Mouse (Mus musculus) embryo, embryonic 10 days (tissue): ENCODE measurements at regions not wholly inside any gene's neighbourhood (a gene's known extent, or its start where the extent isn't known, plus 50 kb on each side); places are given as distances from the start of the nearest gene placed in this dataset.

Experiments used
- DNase-seq: peaks from one replicate; pipeline ENCODE4 v3.0.0-alpha.2; 2015; ENCODE audit warnings: low spot score

DNA sequence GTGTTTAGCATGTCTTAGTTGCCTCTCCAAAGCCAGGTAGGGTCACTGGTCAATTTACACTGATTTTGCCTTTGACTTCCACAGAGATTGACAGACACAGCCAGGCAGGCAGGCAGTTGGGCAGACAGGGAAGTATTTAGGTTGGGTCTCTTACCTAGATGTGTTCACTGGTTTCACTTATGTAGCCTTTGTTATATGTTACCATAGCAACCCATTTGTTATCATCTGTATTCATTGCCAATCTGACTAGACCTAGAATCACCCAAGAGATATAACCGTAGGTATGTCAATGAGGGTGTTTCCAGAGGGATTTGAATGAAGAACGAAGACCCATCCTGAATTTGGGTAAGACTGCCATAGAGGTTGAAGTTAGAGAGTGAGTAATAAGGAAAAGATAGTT is 123.8 kb upstream of the Tnfaip3 start:
- no peak for DNase-seq

DNA sequence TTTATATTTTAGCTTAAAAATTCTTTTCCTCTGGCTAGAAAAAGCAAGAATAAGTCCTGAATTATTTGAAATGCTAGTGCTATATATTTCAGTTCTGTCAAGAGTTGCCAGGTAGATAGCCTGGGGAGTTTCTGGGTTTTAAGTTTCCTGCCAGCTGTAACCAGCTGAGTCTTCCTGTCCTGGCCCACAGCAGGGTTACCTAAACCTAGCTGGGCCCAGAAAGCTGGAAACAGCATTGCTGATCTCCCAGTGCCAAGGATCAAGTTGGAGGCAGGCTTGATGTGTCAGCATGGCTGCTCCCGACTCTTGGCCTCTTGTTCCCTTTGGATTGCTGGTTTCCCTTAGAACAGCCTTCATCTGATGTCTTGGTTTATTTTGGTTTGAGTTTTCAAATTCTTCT is 122.8 kb upstream of the Tnfaip3 start:
- no peak for DNase-seq

DNA sequence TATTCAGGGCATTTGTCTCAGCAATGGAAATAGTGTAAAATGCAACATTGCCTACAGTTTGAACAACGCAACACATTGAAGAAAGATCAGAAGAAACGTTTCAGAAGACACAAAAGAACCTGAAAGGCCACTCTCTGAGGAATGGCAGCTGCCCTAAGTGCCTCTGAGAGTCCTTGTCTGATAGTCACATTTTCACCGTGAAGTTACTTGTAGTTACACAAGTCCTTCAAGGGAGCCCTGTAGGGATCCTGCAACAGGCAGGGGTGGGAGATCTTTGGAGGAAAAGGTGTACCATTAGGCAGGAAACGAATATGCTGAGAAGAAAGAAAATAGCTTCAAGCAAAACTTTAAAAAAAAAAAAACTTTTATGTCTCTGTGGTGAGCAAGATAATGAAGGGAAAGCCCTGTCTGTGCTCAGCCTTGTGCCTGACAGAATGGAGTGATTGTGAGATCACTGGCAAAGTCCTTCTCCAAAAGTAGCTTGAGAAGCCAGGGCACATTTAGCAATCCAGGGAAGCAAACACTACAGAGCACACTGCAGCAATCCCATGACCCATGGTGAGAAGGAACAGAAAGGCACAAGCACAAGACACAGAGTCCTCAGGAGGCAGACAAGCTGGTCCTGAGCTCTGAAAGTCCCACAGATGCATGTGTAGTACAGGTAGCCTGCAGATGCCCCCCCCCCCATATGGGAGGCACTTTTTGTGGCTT is 112.3 kb upstream of the Tnfaip3 start:
- DNase-seq = no peak

DNA sequence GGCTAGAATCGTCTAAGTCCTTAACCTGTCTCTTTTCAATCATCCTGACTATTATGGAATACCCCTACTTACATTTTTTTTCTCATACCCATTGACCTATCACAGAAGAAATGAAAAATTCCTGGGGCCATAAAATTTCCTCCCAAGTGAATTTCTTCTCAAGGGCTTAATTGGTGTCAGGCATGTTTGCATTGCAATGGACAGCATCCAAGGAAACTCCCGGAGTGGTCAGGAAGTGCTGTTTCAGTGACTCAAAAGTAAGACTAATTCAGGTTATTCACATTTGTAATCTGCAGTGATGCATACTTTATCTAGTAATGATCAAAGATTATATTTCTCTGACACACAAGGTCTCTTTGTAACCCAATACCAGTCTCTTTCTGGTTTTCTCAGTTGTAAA is 111.5 kb upstream of the Tnfaip3 start:
- no peak for DNase-seq

DNA sequence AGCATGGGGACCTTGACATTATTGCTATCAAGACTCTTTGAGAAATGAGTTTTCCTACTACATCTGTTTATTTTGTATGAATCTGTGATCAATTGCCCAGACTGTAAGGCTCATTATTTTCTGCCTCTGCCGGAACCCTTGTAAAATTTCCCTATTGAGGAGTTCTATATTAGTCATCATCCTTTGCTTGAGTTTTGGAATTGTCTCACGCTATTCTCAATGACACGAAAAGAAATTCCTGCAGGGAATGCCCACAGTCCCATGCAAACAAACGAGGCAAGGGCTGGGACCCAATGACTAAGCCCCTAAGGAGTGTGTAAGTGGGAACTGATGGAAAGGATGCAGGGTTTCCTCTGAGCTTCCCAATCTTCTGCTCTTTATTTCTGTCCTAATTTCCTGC is 111.0 kb upstream of the Tnfaip3 start:
- DNase-seq = no peak

DNA sequence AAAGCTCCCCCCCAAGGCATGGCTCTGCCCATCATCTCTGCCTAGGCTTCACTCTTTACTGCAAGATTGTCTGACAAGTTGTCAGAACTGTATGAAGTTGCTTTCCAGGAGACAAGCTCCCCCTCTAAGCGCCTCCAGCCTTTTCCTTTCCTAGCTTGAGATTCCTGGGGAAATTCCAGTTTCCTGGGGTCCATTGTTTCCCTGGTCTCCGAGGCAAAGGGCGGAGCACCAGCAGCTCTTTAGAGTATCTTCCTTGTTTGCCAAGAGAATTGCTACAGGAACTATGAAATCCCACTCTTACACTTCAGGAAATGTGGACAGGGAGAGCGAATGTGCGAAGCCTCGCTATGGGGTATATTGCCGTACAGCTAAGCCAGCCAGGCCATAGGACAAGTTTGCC is 108.2 kb upstream of the Tnfaip3 start:
- no peak for DNase-seq

DNA sequence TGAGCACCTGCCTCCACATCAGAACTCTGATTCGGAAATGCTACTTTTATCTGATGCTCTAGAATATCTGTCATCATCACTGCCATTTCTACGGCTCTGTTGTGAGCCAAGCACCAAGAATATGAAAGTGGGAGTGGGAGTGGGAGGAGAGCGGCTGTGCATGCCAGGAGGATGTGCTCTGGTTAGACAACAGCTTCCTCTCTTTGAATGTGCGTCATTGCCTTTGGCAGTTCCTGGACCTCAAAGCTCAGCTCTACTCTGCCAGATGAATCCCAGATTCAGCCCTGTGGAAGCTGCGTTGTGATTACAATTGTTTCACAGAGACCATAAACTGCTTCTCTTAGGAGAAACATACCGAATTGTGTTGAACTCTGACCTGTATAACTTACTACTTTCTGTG is 106.8 kb upstream of the Tnfaip3 start:
- no peak for DNase-seq

DNA sequence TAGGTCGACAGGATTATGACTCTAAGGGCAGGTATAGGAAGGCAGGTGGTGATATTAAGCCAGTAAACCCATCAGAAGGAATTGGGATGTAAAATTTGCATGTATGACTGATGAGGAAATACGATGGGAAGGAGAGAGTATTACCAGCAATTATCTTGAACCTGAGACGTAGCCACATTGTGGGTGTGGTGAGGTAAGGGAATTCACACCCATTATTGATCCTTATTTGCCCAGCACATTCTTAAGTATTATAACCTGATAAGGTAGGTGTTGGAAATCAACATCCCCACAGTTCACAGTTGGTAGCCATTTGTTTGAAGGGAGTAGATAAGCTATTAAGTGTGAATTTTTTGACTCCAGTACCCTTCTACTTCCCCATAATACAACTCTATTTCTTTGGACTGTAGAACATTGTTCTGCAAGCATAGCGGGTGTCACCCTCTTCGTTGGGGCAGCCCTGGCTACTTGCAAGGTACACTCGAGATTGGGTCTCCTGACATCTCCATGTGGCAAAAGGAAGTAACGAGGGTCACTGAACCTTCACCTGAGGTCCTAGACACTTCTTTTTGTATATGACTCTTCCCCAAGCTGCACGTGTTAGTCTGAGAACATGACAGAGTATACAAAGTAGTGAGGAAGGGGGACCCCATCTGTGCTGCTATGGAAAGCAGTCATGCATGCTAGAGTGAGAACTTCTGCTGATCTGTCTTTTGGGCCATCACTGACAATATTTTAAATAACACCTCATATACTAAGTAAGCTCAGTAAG is 104.0 kb upstream of the Tnfaip3 start:
- no peak for DNase-seq

DNA sequence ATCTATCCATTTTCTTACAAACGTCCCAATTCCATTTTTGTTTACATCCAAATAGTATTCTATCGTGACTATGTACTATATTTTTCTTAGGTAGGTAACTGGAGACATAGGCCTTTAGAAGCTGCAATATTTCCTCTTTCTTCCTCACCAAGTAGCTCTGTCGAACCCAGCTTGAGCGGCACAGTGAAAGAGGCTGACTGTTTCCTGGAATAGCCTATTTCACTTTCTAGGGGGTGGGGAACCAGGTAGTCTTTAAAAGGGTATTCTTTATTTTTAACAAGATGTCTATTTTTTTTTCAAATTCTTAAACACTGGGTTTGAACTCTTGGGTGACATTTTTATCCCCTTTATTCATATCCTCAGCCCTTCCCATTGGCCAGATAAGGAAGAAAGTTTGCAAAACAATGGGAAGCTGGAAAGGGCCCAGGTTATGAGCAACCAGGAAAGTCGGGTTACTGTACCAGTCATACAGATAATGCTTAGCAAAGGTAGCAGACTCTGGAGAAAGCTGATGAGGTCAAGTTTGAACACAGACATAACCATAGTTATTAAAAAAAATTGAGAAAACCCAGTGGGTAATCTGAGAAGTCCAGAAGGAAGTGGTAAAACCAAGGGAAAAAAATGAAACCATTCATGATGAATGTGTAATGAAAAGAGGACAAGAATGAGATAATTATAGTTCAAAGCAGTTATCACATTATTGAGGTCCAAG is 103.3 kb upstream of the Tnfaip3 start:
- DNase-seq = no peak

DNA sequence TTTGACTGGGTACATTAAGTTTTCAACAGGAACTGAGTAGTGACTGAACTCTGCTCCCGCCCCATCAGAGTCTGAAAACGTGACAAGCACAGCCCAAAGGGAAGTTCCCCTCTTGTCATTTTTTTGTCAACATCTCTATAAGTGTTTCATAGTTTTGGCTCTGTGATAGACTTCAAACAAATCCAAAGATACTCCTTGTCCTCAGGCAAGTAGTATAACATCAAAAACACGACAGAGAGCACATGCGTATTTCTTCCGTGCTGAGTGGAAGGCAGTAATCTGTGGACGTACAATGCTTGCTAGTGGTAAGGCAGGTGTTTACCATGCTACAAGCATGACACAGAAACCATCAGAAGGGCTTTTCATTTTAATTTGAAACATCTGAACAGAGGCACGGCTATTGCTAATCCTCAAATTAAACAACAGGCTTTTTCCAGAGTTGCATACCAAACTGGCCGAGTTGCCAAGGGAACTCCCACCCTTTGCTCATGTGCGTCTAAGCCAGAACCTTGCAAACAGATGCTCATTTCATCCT is 101.7 kb upstream of the Tnfaip3 start:
- DNase-seq = peak; percentile 14

DNA sequence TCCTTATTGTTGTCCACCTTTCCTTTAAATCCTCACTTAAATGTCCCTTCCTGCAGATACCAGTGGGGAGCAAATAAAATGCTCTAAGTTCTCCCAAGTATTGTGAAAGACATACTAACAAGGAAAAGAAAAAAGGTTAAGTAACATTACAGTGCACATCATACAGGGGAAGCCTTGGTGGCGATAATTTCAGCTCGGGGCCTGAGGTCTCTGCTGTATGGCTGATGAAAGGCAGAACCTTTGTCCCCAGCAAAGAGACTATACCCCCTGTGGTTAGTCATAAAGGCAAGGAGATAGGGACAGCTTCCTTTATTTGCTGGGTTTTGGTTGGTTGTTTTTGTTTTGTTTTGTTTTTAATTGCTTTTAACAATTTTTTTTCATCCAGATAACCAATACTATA is 97.0 kb upstream of the Tnfaip3 start:
- DNase-seq = no peak

DNA sequence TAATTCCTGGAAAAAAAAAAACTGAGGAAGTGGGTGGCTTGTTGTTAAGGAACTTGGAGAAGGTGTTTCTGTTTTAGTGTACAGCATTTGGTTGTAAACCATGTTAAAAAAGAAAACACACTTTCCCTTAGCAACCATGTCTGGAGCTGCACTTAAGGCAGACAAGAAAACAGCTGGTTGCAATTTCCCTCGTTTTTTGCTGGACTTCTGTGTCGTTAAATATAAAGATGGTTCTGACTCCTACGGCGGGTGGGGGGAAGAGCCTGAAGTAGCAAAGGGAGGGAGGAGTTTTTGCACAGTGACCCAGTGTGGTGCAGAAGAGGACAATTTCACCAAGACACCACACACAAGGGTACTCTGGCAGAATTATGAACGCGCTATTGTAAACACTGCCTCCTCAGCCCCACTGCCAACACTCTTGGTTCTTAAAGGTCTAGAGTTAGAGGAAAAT is 89.8 kb upstream of the Tnfaip3 start:
- DNase-seq = peak; percentile 23

DNA sequence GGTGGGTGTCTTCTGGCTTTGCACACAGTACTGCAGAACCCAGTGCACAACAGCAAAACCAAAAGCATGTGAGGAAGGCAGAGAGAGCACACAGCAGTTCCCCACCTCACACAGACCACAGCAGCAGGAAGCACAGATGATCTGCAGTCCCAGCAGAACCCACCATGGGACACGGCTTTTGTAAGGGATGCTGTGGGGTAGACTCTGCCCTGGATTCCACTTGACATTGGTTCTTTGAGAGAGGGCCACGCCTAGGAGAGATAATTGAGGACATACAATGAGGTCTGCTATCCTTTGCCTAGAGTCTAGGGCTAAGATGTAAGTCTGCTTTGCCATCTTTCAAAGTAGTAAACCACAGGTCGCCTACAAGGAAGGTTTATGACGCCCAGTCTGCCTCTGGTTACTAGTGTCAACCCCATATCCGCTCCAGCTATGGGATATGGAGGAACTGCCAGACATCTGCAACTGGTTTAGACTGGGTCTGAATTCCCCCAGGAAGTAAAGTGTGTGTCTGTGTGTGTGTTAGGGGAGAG is 89.3 kb upstream of the Tnfaip3 start:
- DNase-seq = no peak

DNA sequence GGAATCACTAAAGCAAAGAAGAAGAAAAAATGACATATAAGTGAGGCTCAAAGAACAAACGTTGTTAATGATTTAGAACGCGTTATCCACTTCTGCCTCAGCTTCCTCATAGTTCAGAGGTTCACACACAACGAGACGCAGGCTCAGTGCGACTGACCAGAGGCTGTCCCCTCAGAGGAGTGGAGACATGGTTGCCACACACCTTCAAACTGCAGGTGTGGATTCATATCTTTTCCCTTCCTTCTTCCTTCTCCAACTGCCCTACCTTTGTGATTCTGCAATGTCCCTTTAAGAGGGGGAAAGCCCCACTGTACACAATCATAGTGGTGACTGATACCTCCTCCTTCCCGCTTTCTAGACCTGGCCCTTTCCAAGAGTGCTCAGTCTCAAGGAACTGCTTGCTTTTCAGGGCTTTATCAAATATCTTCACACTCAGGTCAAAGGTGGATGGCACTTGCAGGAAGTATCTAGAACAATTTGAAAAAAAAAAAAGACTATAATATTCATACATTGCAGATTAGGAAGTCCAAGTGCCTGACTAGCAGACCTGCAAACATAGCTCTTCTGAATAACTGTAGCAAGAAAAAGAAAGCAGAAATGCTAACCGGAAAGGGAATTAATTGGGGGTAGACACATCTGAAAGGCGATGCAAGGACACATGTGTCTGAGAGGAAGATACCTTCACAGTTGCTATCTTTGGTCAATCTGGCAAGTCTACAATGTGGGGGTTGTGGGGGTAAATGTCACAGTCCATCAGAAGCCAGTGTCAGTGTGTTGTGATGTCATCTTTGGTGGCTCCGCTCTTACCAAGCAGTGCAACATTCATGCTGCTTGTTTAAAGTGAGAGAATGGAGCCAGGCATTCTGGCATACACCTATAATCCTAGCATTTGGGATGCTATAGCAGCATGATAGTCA is 84.2 kb upstream of the Tnfaip3 start:
- DNase-seq = no peak

DNA sequence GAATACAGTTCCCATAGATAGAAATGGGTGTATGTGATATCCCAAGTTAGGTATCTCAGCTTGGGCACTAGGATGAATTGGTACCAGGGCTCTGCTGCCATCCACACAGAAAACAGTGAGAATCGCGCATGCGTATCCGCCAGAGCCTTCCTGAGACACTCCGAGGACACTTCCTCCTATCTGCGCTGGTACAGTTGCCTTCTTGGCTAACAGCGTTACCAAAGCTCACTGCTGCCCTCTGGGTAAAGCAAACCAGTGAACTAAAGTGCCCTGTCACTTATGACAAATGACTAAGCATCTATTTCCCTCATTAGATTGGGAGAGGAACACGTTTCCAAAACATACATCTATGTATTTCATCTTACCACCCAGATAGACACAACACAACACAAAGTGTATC is 78.8 kb upstream of the Tnfaip3 start:
- DNase-seq = peak; percentile 13

DNA sequence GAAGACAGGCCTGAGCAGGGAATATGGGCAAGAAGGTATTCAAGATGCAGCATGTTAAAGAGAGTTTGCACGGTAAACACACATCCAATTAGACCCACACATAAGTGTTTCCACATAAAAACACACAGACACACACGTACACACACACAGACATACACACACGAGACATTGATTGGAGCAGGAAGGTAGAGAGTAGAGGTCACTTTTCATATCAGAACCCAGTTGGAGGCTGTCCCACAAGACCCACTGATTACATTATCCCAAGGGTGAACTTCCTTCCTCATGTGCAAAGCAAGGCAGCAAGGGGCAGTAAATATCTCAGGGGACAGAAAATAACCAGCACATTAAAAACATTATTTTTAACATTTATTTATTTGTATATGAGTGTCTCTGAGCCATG is 78.2 kb upstream of the Tnfaip3 start:
- no peak for DNase-seq

DNA sequence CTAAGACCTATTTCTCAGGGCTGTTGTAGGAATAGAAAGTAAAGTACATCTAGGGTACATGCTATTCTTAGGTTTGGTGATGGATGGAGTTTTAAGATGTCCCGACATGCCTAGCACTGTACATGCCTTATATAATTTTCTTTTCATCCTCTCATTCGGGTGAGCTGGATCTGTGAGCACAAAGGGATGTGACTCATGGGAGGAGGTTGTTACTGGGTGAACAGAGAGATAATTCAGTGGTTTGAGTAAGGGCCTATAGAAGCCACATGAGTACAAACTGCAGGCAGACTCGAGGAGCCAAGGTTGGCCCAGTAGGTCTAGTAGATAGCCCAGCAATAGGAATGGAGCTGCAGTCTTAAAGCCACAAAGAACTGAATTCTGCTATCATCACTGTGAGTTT is 76.5 kb upstream of the Tnfaip3 start:
- no peak for DNase-seq

DNA sequence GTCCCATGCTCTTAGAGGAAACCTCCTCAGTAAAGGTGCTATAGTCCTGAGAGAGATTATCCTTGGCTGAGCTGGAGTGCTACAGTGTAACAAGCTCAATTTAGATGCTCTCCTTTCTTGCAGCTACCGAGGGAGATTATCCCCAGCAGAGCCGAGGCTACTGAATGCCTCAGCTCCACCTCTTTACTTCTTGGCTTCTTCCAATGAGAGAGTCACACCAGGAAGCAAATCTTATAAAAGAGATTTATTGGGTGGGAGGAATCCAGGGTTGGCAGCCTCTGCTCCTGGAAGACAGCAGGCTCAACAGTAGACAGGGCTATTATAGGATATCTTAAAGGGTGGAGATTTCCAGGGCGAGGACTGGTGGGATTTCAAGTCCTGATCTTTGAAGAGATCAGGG is 75.7 kb upstream of the Tnfaip3 start:
- no peak for DNase-seq

DNA sequence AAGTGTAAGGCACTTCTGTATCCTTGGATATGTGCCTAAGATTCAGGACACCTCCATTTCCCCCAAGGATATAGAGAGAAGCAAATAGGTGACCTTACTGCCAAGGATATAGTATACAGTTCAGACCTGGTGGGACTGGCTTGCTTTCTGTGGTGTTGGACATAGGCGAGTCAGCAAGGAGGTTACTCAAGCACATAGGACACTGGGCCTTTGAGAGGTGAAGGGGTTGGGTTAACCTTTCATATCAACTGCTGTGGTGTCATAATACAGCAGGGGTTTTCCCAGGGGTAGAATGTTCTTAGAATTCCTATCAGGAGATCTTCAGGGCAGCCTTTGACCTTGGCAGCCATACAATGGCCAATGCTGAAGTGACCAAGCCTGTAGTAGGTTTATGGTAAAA is 71.5 kb upstream of the Tnfaip3 start:
- DNase-seq = no peak

DNA sequence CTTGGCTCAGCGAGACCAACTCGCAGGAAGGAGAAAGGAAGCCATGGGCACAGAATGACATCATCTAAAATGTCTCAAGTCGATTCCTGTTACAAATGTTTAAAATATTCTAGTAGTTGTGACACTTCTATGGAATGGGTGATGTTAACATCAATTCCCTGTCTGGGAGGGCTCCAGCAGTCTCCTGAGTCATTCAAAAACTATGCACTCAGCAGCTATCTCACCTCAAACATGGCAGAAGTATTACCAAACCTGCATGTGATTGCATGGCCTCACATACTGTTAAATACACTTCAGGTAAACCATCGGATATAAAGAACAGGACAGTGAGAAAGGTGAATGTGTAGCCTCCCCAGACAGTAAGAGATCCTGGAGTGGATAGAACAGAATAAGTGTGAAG is 66.7 kb upstream of the Tnfaip3 start:
- no peak for DNase-seq

DNA sequence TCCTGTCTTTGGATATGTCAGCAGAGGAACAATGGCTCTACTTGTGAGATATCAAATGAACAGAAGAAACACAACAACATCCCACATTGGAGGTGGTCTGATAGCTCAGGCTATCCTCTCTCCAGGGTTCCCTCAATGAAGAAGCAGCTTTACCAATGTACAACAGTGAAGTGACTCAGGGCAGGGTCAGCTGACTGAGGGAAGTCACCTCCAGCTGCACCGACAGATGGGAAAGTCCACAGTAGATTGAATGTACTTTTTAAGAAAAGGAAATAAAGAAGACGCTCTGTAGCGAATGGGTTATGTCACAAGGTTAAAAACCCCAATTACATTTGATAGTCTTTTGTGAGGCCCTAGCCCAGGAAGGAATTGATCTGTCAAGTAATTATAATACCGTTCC is 62.6 kb upstream of the Tnfaip3 start:
- no peak for DNase-seq

DNA sequence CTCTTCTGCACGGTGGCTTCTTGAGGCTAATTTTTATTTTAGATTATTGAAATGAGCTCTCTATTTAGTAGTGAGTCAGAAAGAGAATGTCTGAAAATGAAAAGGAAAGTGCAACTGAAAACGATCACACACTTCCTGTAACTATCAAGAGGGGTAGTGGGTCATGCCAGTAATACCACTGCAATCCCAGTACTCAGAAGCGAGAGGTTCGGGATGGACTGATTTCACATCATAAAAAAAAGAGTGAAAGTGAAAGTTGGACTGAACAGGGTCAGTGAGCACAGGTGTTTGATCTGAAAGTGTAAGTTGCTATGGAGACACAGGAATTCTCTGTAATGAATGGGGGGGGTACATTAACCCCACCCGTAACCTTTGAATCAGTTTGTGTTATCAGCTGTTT is 52.9 kb upstream of the Tnfaip3 start:
- no peak for DNase-seq
